24 mouse cellular contexts compared by ENCODE assay signal in genomic region chr10:42848179-42849080, GRCm38 (mm10). TPM values are rescaled to one million over a fixed set of nuclear protein-coding genes. Genes with fewer than 3 reads are reported as not detected.
A peak's percentile ranks its signal among the peaks of the same experiment; 100 is the strongest.
DNase-seq lines count a peak whose midpoint lies in the region; ATAC-seq and TF ChIP-seq lines count a peak whose summit lies in the region.
"Had no signal": no experiment of that assay in that cellular context is flagged by ENCODE, and none has a peak within 500 bp of the region (broad histone marks: within the 10 kb centered on the region; RNA-seq: fewer than 3 reads in every experiment).

No protein-coding gene starts in this region.

- intact Hi-C loops in left cerebral cortex, postnatal 4 days (cut with DNase I), result no loop called here

- H3K9ac ChIP-seq in hindbrain, embryonic 15.5 days, result no peak overlapping the region
- no peak overlapping the region for H3K9ac ChIP-seq in hindbrain, embryonic 14.5 days
- no peak overlapping the region for H3K9ac ChIP-seq in intestine, embryonic 16.5 days (ENCODE audit: low read depth, low read length)
- H3K9ac ChIP-seq in stomach, embryonic 16.5 days (ENCODE audit: low read length), result no peak overlapping the region
- H3K9ac ChIP-seq: embryonic facial prominence, embryonic 12.5 days; forebrain, embryonic 13.5 days; heart, embryonic 12.5 days; hindbrain, embryonic 13.5 days; liver, embryonic 15.5 days; midbrain, embryonic 13.5 days had no signal

- H3K4me2 ChIP-seq in hindbrain, embryonic 15.5 days, result no peak overlapping the region
- no peak overlapping the region for H3K4me2 ChIP-seq in hindbrain, embryonic 14.5 days (replicated peaks)
- H3K4me2 ChIP-seq in intestine, embryonic 16.5 days (ENCODE audit: low read depth, low read length), result no peak overlapping the region; the same call in 1 of the 2 replicates
- no peak overlapping the region for H3K4me2 ChIP-seq in stomach, embryonic 16.5 days (ENCODE audit: low read depth, low read length)
- H3K4me2 ChIP-seq: embryonic facial prominence, embryonic 12.5 days; forebrain, embryonic 13.5 days; heart, embryonic 12.5 days; hindbrain, embryonic 13.5 days; liver, embryonic 15.5 days; midbrain, embryonic 13.5 days had no signal

- no peaks in the 10 kb centered on the region for H3K4me1 ChIP-seq in hindbrain, embryonic 15.5 days (replicated peaks)
- no peaks in the 10 kb centered on the region for H3K4me1 ChIP-seq in hindbrain, embryonic 14.5 days (replicated peaks; ENCODE audit: control insufficient read depth, insufficient read depth, low read length)
- H3K4me1 ChIP-seq in thymus, adult 2 months (replicated peaks; ENCODE audit: control insufficient read depth, insufficient read depth, low read length), result peaks cover 18% of the 10 kb centered on the region
- peaks cover 8% of the 10 kb centered on the region; the same call in 1 of the 2 replicates for H3K4me1 ChIP-seq in intestine, embryonic 16.5 days (ENCODE audit: control insufficient read depth, insufficient read depth, low read length)
- H3K4me1 ChIP-seq in stomach, embryonic 16.5 days (ENCODE audit: control insufficient read depth, insufficient read depth, low read length), result no peaks in the 10 kb centered on the region
- H3K4me1 ChIP-seq: embryonic facial prominence, embryonic 12.5 days; forebrain, embryonic 13.5 days; heart, embryonic 12.5 days; hindbrain, embryonic 13.5 days; liver, embryonic 15.5 days; midbrain, embryonic 13.5 days had no signal

- no peak overlapping the region for H3K4me3 ChIP-seq in hindbrain, embryonic 15.5 days
- H3K4me3 ChIP-seq in hindbrain, embryonic 14.5 days (replicated peaks; ENCODE audit: low read length), result no peak overlapping the region
- no peak overlapping the region for H3K4me3 ChIP-seq in thymus, adult 2 months (ENCODE audit: control insufficient read depth, insufficient read depth, low read length)
- no peak overlapping the region for H3K4me3 ChIP-seq in intestine, embryonic 16.5 days (ENCODE audit: low read length)
- no peak overlapping the region for H3K4me3 ChIP-seq in stomach, embryonic 16.5 days (replicated peaks; ENCODE audit: low read length)
- H3K4me3 ChIP-seq: embryonic facial prominence, embryonic 12.5 days; erythroblast, embryonic 14.5 days; forebrain, embryonic 13.5 days; heart, embryonic 12.5 days; hindbrain, embryonic 13.5 days; layer of hippocampus, adult 2 months; liver, embryonic 15.5 days; midbrain, embryonic 13.5 days; myocyte had no signal

- no peaks in the 10 kb centered on the region for H3K36me3 ChIP-seq in hindbrain, embryonic 15.5 days
- H3K36me3 ChIP-seq in hindbrain, embryonic 14.5 days (replicated peaks; ENCODE audit: control insufficient read depth, insufficient read depth), result no peaks in the 10 kb centered on the region
- no peaks in the 10 kb centered on the region for H3K36me3 ChIP-seq in thymus, adult 2 months (ENCODE audit: control insufficient read depth, insufficient read depth, low read length)
- no peaks in the 10 kb centered on the region for H3K36me3 ChIP-seq in intestine, embryonic 16.5 days (ENCODE audit: control insufficient read depth, insufficient read depth, low read length)
- no peaks in the 10 kb centered on the region for H3K36me3 ChIP-seq in stomach, embryonic 16.5 days (ENCODE audit: control insufficient read depth, insufficient read depth, low read length)
- H3K36me3 ChIP-seq: embryonic facial prominence, embryonic 12.5 days; heart, embryonic 12.5 days; liver, embryonic 15.5 days had no signal

- H3K9me3 ChIP-seq in hindbrain, embryonic 15.5 days, result no peaks in the 10 kb centered on the region
- no peaks in the 10 kb centered on the region for H3K9me3 ChIP-seq in hindbrain, embryonic 14.5 days (ENCODE audit: control insufficient read depth, low read length)
- H3K9me3 ChIP-seq in intestine, embryonic 16.5 days (ENCODE audit: control insufficient read depth, low read length), result no peaks in the 10 kb centered on the region
- H3K9me3 ChIP-seq in stomach, embryonic 16.5 days (replicated peaks; ENCODE audit: control insufficient read depth, low read length), result no peaks in the 10 kb centered on the region
- H3K9me3 ChIP-seq: embryonic facial prominence, embryonic 12.5 days; forebrain, embryonic 13.5 days; hindbrain, embryonic 13.5 days; liver, embryonic 15.5 days; midbrain, embryonic 13.5 days had no signal

- no peak overlapping the region for H3K27ac ChIP-seq in hindbrain, embryonic 15.5 days (replicated peaks)
- H3K27ac ChIP-seq in hindbrain, embryonic 14.5 days, result no peak overlapping the region
- peak overlapping the region; percentile 34; the same call in 1 of the 2 replicates for H3K27ac ChIP-seq in thymus, adult 2 months (ENCODE audit: control insufficient read depth, insufficient read depth, low read length)
- H3K27ac ChIP-seq in intestine, embryonic 16.5 days (ENCODE audit: low read length), result peak overlapping the region; percentile 69
- H3K27ac ChIP-seq in stomach, embryonic 16.5 days (ENCODE audit: low read length), result peak overlapping the region; percentile 40; the same call in 1 of the 2 replicates
- H3K27ac ChIP-seq: embryonic facial prominence, embryonic 12.5 days; forebrain, embryonic 13.5 days; hindbrain, embryonic 13.5 days; layer of hippocampus, adult 2 months; liver, embryonic 15.5 days; midbrain, embryonic 13.5 days had no signal

- no peak for DNase-seq in hindbrain, embryonic 14.5 days (ENCODE audit: low spot score)
- no peak for DNase-seq in thymus, adult 2 months
- DNase-seq in thymus, postnatal 14 days, result no peak
- no peak for DNase-seq in left cerebral cortex, postnatal 4 days
- DNase-seq in adrenal gland, adult (ENCODE audit: inconsistent age in 2 of 2, low spot score in 1 of 2), result no peak
- DNase-seq: adrenal gland, adult 2 months; cerebellum, postnatal 10 days; heart, postnatal 14 days; kidney, adult 18-20 months; kidney, postnatal 10 days; layer of hippocampus, postnatal 36 days had no signal

- H3K27me3 ChIP-seq in hindbrain, embryonic 15.5 days, result no peaks in the 10 kb centered on the region
- H3K27me3 ChIP-seq in hindbrain, embryonic 14.5 days (ENCODE audit: control insufficient read depth, insufficient read depth, low read length), result no peaks in the 10 kb centered on the region
- no peaks in the 10 kb centered on the region for H3K27me3 ChIP-seq in thymus, adult 2 months (ENCODE audit: control insufficient read depth, insufficient read depth, low read length)
- no peaks in the 10 kb centered on the region for H3K27me3 ChIP-seq in intestine, embryonic 16.5 days (replicated peaks; ENCODE audit: control insufficient read depth, insufficient read depth, low read length)
- H3K27me3 ChIP-seq in stomach, embryonic 16.5 days (ENCODE audit: control insufficient read depth, insufficient read depth, low read length), result no peaks in the 10 kb centered on the region
- H3K27me3 ChIP-seq: embryonic facial prominence, embryonic 12.5 days; forebrain, embryonic 13.5 days; heart, embryonic 12.5 days; hindbrain, embryonic 13.5 days; liver, embryonic 15.5 days; midbrain, embryonic 13.5 days had no signal

- WGBS in hindbrain, embryonic 15.5 days, result 92% methylated on average over 13 of the region's 13 CpGs
- WGBS in hindbrain, embryonic 14.5 days, result 91% methylated on average over 13 of the region's 13 CpGs
- 30% methylated on average over 13 of the region's 13 CpGs for WGBS in thymus, adult 2 months
- WGBS in intestine, embryonic 16.5 days, result 70% methylated on average over 13 of the region's 13 CpGs
- WGBS in stomach, embryonic 16.5 days, result 70% methylated on average over 13 of the region's 13 CpGs

- TF ChIP-seq POLR2A in thymus, adult 2 months (IDR thresholded peaks at IDR 0.05; ENCODE audit: control insufficient read depth, extremely low read depth, insufficient read depth, low read length, poor library complexity), result no peak

- TF ChIP-seq CTCF in thymus, adult 2 months (IDR thresholded peaks at IDR 0.05; ENCODE audit: borderline replicate concordance, control insufficient read depth, extremely low read depth, insufficient read depth, low read length, poor library complexity), result no peak

- ATAC-seq in hindbrain, embryonic 15.5 days (ENCODE audit: low FRiP score, low read depth), result peak; percentile 27; the same call in 1 of the 2 replicates
- no peak; the same call in 1 of the 2 replicates for ATAC-seq in hindbrain, embryonic 14.5 days (ENCODE audit: low FRiP score)
- ATAC-seq in intestine, embryonic 16.5 days, result peak; percentile 85
- ATAC-seq in stomach, embryonic 16.5 days (ENCODE audit: insufficient read depth, low FRiP score), result peak; percentile 38; the same call in 1 of the 2 replicates
- ATAC-seq: forebrain, embryonic 13.5 days; lung, postnatal 0 days; midbrain, embryonic 13.5 days had no signal

RNA-seq across cellular contexts. Expression of gene Scml4, which starts 11.7 kb away (rescaled TPM):
- polyA plus RNA-seq in hindbrain, embryonic 15.5 days (2015; fragmentation: Nextera tagmentation; extraction: Ambion mirVana), result 10.6 and 13.2 TPM in 2 replicates
- 9.3 and 13.3 TPM in 2 replicates for polyA plus RNA-seq in hindbrain, embryonic 14.5 days (2014; fragmentation: Nextera tagmentation; extraction: Ambion mirVana)
- polyA plus RNA-seq in thymus, adult 2 months (2012; rRNA removed), result 32.9 and 42.5 TPM in 2 replicates
- polyA plus RNA-seq in intestine, embryonic 16.5 days (2015; fragmentation: Nextera tagmentation; extraction: Ambion mirVana), result 34.1 and 35.9 TPM in 2 replicates
- polyA plus RNA-seq in stomach, embryonic 16.5 days (2015; fragmentation: Nextera tagmentation; extraction: Ambion mirVana), result 12.2 and 13.8 TPM in 2 replicates
- 10 to 100 TPM; 11.1 to 11.6 TPM for total RNA-seq in left cerebral cortex, postnatal 4 days (2021)
- polyA plus RNA-seq: erythroblast, embryonic 14.5 days had no signal

Comparison
In these comparisons a context has a peak if more than half of its experiments do, and no peak if none do; other contexts are left out.
1. H3K27ac ChIP-seq: peak in thymus, adult 2 months (single experiment), intestine, embryonic 16.5 days (single experiment) and stomach, embryonic 16.5 days (single experiment); none in hindbrain, embryonic 15.5 days (single experiment) and hindbrain, embryonic 14.5 days (single experiment).